Mouse (Mus musculus): ENCODE measurements around the gene Pklr. TPM values are rescaled to one million over a fixed set of nuclear protein-coding genes. Genes with fewer than 3 reads are reported as not detected.
"Not testable (repeated sequence)": the region's sequence is repeated elsewhere in the genome, so short reads cannot be mapped to it uniquely, and the experiment has no call there.

The Pklr gene
- total and polyA plus RNA-seq, 3 experiments: 22.9 to 80.3 (median 36.9) TPM

DNA sequence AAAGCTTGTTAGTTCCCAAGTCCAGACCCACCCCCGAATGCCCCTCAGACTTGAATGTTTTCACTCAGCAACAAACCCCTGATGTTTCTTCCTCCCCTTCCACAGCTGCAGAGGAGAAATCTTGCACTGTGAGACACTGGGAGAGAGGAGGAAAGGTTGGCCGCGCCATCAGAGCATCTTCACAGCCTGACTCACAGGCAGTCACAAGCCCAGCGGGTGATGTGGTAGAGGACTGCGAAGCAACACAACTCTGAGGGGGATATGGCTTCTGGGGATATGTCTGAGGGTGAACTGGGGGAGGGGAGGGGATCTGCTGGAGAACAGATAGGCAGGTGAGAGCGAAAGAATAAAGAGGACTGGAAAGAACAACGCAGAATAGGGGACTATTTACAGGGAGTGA, 22.7 kb downstream of the Pklr start:
- H3K4me1 ChIP-seq (ENCODE audit: insufficient read depth, low read depth, low read length): peaks cover 29% of the 10 kb centered on the region
- ATAC-seq (ENCODE audit: extremely low read depth, insufficient number of reproducible peaks, low FRiP score, poor library complexity, severe bottlenecking) (no peak), DNase-seq (ENCODE audit: low spot score) (no peak)
- no peak overlapping the region for H3K4me3 ChIP-seq (ENCODE audit: low read depth, low read length)
- TF ChIP-seq GATA1 (IDR thresholded peaks at IDR 0.05; ENCODE audit: borderline replicate concordance, low read length): no peak
- TF ChIP-seq CTCF (IDR thresholded peaks at IDR 0.05; ENCODE audit: low read depth, low read length): no peak
- TF ChIP-seq POLR2AphosphoS5 (IDR thresholded peaks at IDR 0.05; ENCODE audit: insufficient replicate concordance, low read depth, low read length): no peak
- TF ChIP-seq TAL1 (conservative IDR thresholded peaks at IDR 0.05; ENCODE audit: low read depth, low read length): no peak
- no peak for TF ChIP-seq GATA2 (IDR thresholded peaks at IDR 0.05; ENCODE audit: borderline replicate concordance, low read depth, low read length)
- peaks cover 23% of the 10 kb centered on the region for H3K27me3 ChIP-seq (ENCODE audit: insufficient read depth, low read length)
- no peaks in the 10 kb centered on the region for H3K36me3 ChIP-seq (replicated peaks)
- no peaks in the 10 kb centered on the region for H3K9me3 ChIP-seq (replicated peaks)

- TF ChIP-seq TAL1 (conservative IDR thresholded peaks at IDR 0.05; ENCODE audit: low read depth, low read length): no peak
- no peak for TF ChIP-seq CTCF (IDR thresholded peaks at IDR 0.05; ENCODE audit: low read depth, low read length)
- TF ChIP-seq GATA1 (IDR thresholded peaks at IDR 0.05; ENCODE audit: borderline replicate concordance, low read length): no peak
- TF ChIP-seq GATA2 (IDR thresholded peaks at IDR 0.05; ENCODE audit: borderline replicate concordance, low read depth, low read length): no peak
- no peak for TF ChIP-seq POLR2AphosphoS5 (IDR thresholded peaks at IDR 0.05; ENCODE audit: insufficient replicate concordance, low read depth, low read length)
- DNase-seq (ENCODE audit: low spot score) (peak; percentile 53), ATAC-seq (ENCODE audit: extremely low read depth, insufficient number of reproducible peaks, low FRiP score, poor library complexity, severe bottlenecking) (peak; percentile 34; the same call in 1 of the 2 replicates)
- Histone ChIP-seq H3K4me1 (ENCODE audit: insufficient read depth, low read depth, low read length) (peaks cover 33% of the 10 kb centered on the region), H3K9me3 (replicated peaks) (no peaks in the 10 kb centered on the region), H3K4me3 (ENCODE audit: low read depth, low read length) (peak overlapping the region; percentile 74; the same call in 1 of the 2 replicates), H3K27me3 (ENCODE audit: insufficient read depth, low read length) (peaks cover 21% of the 10 kb centered on the region), H3K36me3 (replicated peaks) (no peaks in the 10 kb centered on the region)
Observed at GRCm38 (mm10) chr3:89159211-89159610, 23.3 kb downstream of the Pklr start.

DNA sequence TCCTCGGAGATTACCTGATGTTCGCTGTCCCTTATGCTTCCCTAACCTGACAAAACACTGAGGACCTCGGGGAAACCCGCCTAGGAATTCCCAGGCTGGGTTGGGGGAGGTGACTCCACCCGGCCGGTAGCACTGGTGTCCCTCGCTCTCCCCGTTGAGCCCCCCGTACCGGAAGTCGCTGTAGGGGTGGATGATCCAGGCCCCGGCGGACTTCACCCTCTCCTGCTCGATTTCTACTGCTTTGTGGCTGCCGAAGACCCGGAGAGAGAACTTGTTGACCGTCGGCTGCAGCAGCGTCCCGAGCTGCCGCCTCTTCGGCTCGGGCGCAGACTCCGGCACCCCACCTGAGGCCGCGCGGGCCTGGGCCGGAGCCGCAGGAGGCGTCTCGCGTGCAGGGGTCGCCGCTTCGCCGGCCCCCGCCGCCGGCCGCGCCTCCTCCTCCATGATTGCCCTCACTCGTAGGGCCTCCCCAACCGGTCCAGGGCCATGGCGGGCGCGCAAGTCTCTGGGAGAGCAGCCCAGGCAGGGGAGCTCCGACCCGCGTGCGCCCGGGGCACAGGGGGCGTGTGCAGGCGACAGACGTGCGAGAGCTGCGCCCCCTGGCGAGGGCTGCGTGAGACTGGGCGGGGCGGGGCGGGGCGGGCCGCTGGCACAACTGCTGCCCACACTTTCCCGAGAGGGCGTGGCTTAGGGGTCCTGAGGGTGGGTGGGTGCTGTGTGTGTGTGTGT, 23.8 kb downstream of the Pklr start, which contains the start of gene Hcn3:
TSS of gene Hcn3 (minus strand) at position 581 of the 729 bp plus-strand sequence.
- Histone ChIP-seq H3K4me3 (ENCODE audit: low read depth, low read length) (peak within 1 kb of the TSS; percentile 74), H3K9me3 (replicated peaks) (no peaks in the 10 kb centered on the region), H3K36me3 (replicated peaks) (no peaks in the 10 kb centered on the region), H3K27me3 (ENCODE audit: insufficient read depth, low read length) (peaks cover 18% of the 10 kb centered on the region), H3K4me1 (ENCODE audit: insufficient read depth, low read depth, low read length) (peaks cover 33% of the 10 kb centered on the region)
- ATAC-seq (ENCODE audit: extremely low read depth, insufficient number of reproducible peaks, low FRiP score, poor library complexity, severe bottlenecking): no peak
- peak; percentile 72 for DNase-seq (ENCODE audit: low spot score)
- TF ChIP-seq TAL1 (conservative IDR thresholded peaks at IDR 0.05; ENCODE audit: low read depth, low read length) (no peak), GATA2 (IDR thresholded peaks at IDR 0.05; ENCODE audit: borderline replicate concordance, low read depth, low read length) (no peak), GATA1 (IDR thresholded peaks at IDR 0.05; ENCODE audit: borderline replicate concordance, low read length) (no peak), POLR2AphosphoS5 (IDR thresholded peaks at IDR 0.05; ENCODE audit: insufficient replicate concordance, low read depth, low read length) (no peak)

GRCm38 (mm10) chr3:89161207-89161606, 25.3 kb downstream of the Pklr start:
- not testable (repeated sequence) for H3K4me3 ChIP-seq (ENCODE audit: low read depth, low read length); ATAC-seq (ENCODE audit: extremely low read depth, insufficient number of reproducible peaks, low FRiP score, poor library complexity, severe bottlenecking); H3K9me3 ChIP-seq (replicated peaks); H3K36me3 ChIP-seq (replicated peaks); DNase-seq (ENCODE audit: low spot score)
- Histone ChIP-seq H3K4me1 (ENCODE audit: insufficient read depth, low read depth, low read length) (peaks cover 42% of the 10 kb centered on the region), H3K27me3 (ENCODE audit: insufficient read depth, low read length) (peaks cover 16% of the 10 kb centered on the region)

GRCm38 (mm10) chr3:89161786-89162185, 25.8 kb downstream of the Pklr start:
- H3K27me3 ChIP-seq (ENCODE audit: insufficient read depth, low read length): peaks cover 16% of the 10 kb centered on the region
- no peak overlapping the region for H3K4me3 ChIP-seq (ENCODE audit: low read depth, low read length)
- peaks cover 48% of the 10 kb centered on the region for H3K4me1 ChIP-seq (ENCODE audit: insufficient read depth, low read depth, low read length)
- peaks cover 10% of the 10 kb centered on the region for H3K36me3 ChIP-seq (replicated peaks)
- ATAC-seq (ENCODE audit: extremely low read depth, insufficient number of reproducible peaks, low FRiP score, poor library complexity, severe bottlenecking) (no peak), DNase-seq (ENCODE audit: low spot score) (no peak)
- H3K9me3 ChIP-seq (replicated peaks): no peaks in the 10 kb centered on the region
- no peak for TF ChIP-seq TAL1 (conservative IDR thresholded peaks at IDR 0.05; ENCODE audit: low read depth, low read length)
- no peak for TF ChIP-seq POLR2AphosphoS5 (IDR thresholded peaks at IDR 0.05; ENCODE audit: insufficient replicate concordance, low read depth, low read length)
- TF ChIP-seq GATA1 (IDR thresholded peaks at IDR 0.05; ENCODE audit: borderline replicate concordance, low read length): no peak
- no peak for TF ChIP-seq GATA2 (IDR thresholded peaks at IDR 0.05; ENCODE audit: borderline replicate concordance, low read depth, low read length)
- TF ChIP-seq CTCF (IDR thresholded peaks at IDR 0.05; ENCODE audit: low read depth, low read length): no peak

DNA sequence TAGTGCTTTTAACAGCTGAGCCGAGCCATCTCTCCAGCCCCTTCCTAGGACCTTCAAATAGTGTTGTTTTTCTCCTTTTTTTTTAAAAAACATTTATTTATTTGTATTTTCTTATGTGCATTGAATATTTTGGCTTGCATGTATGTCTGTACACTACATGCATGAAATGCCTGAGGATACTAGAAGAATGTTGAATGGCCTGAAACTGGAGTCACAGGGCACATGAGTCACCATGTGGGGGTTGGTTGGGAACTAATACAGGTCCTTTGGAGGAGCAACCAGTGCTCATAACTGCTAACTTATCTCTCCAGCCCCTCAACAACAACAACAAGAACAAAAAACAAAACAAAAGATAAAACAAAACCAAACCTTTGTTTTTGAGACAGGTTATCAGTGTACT, 27.2 kb downstream of the Pklr start:
- DNase-seq (ENCODE audit: low spot score) (no peak), ATAC-seq (ENCODE audit: extremely low read depth, insufficient number of reproducible peaks, low FRiP score, poor library complexity, severe bottlenecking) (no peak)
- Histone ChIP-seq H3K4me1 (ENCODE audit: insufficient read depth, low read depth, low read length) (peaks cover 56% of the 10 kb centered on the region), H3K27me3 (ENCODE audit: insufficient read depth, low read length) (peaks cover 12% of the 10 kb centered on the region), H3K4me3 (ENCODE audit: low read depth, low read length) (no peak overlapping the region), H3K9me3 (replicated peaks) (no peaks in the 10 kb centered on the region), H3K36me3 (replicated peaks) (peaks cover 23% of the 10 kb centered on the region)
- TF ChIP-seq GATA1 (IDR thresholded peaks at IDR 0.05; ENCODE audit: borderline replicate concordance, low read length) (no peak), TAL1 (conservative IDR thresholded peaks at IDR 0.05; ENCODE audit: low read depth, low read length) (no peak), GATA2 (IDR thresholded peaks at IDR 0.05; ENCODE audit: borderline replicate concordance, low read depth, low read length) (no peak), POLR2AphosphoS5 (IDR thresholded peaks at IDR 0.05; ENCODE audit: insufficient replicate concordance, low read depth, low read length) (no peak), CTCF (IDR thresholded peaks at IDR 0.05; ENCODE audit: low read depth, low read length) (no peak)
